Mouse (Mus musculus) lung, adult 2 months (tissue): ENCODE results near the gene Scgb2b26. TPM values are rescaled to one million over a fixed set of nuclear protein-coding genes. Genes with fewer than 3 reads are reported as not detected.
"Not testable (repeated sequence)": the region's sequence is repeated elsewhere in the genome, so short reads cannot be mapped to it uniquely, and the experiment has no call there.

Experiments
- DNase-seq: peaks from one replicate; pipeline ENCODE4 v3.0.0; 2022
- H3K4me1 ChIP-seq: fragments of 200-500 bp; 2 replicates; pipeline ENCODE4 v1.6.1; 2011; ENCODE audit warnings: low read length; ENCODE audit not compliant: control insufficient read depth, insufficient read depth
- H3K4me3 ChIP-seq: fragments of 200-500 bp; replicated peaks from 2 replicates; pipeline ENCODE3; 2011; ENCODE audit warnings: low read depth, mild to moderate bottlenecking, control low read depth, low read length; ENCODE audit errors: extremely low read depth
- CTCF ChIP-seq: fragments of 200-500 bp; IDR thresholded peaks from 2 replicates; pipeline ENCODE4 v1.5.1; 2011; ENCODE audit warnings: mild to moderate bottlenecking, low read length, control low read depth; ENCODE audit not compliant: insufficient read depth
- POLR2A ChIP-seq: fragments of 200-500 bp; IDR thresholded peaks from 2 replicates; pipeline ENCODE4 v1.6.1; 2011; ENCODE audit warnings: low read depth, mild to moderate bottlenecking, control low read depth, low read length, borderline replicate concordance; ENCODE audit errors: extremely low read depth
- WGBS: fragments of 180-500 bp; shearing (Covaris S2); methylation state at CpG from one replicate; pipeline ENCODE4 v1.1.7; 2018; 5-methylcytosine and 5-hydroxymethylcytosine counted together
- polyA plus RNA-seq: library from polyadenylated mRNA; depleted of rRNA; stranded (reverse); fragments of >200 nt; gene quantifications from 2 replicates; pipeline ENCODE4 v1.2.3, GENCODE M21; 2012; rRNA removed

Gene Scgb2b26
- not detected in 2 replicates for polyA plus RNA-seq

DNA sequence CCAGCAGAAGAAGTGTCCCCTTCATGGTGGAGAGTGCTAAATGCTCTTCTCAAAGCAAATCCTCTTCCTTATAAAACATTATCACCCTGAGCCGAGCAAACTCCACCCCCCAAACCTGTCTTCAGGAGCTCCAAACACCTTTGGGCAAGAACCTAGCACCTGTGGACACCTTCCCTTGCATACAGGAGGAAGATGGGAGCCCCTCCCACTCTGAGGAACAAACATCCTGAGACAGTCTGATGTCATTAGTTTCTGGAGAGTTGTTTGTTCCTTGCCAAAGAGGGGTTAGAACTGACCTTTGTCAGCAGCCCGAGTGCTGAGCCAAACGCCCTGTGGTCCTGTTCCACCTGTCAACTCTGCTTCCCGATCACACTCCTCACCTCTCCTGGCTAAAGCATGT is at the start of gene Scgb2b26:
Scgb2b26 (minus strand) TSS at position 101 of the 400 bp plus-strand sequence.
- no peak for DNase-seq
- WGBS, result 81% methylated on average over 4 of the region's 4 CpGs
- TF ChIP-seq CTCF (no peak), POLR2A (no peak)
- H3K4me3 ChIP-seq, result no peak within 1 kb of the TSS
- H3K4me1 ChIP-seq, result no peaks in the 10 kb centered on the region

- 20% methylated on average over 8 of the region's 9 CpGs for WGBS
- peak; percentile 21 for DNase-seq
- H3K4me1 ChIP-seq, H3K4me3 ChIP-seq: not testable (repeated sequence)
- TF ChIP-seq CTCF, result peak; percentile 61
Observed at GRCm38 (mm10) chr7:33982281-33982680, 37.4 kb upstream of the Scgb2b26 start.

DNA sequence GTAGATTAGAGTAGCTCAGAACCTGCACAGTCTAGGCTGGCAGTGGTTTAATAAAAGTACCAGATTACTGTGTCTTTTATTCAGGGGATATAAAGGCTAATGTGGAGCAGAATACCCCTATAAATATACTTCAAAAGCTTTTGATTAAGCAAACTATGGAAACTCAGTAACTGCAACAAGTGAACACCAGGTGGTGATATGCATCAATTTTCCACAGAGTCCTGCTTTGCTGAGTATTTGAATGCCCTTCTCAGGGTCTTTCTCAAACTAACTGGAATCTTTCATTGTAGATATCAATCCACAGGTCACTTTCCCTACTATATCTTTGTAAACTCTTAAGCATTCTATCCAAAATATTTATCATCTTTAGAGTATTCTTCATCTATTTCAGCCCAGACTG is 41.9 kb downstream of the Scgb2b26 start:
- no peak for DNase-seq
- TF ChIP-seq CTCF, result no peak
- no peak for TF ChIP-seq POLR2A
- Histone ChIP-seq H3K4me1 (no peaks in the 10 kb centered on the region), H3K4me3 (no peak overlapping the region)

DNA sequence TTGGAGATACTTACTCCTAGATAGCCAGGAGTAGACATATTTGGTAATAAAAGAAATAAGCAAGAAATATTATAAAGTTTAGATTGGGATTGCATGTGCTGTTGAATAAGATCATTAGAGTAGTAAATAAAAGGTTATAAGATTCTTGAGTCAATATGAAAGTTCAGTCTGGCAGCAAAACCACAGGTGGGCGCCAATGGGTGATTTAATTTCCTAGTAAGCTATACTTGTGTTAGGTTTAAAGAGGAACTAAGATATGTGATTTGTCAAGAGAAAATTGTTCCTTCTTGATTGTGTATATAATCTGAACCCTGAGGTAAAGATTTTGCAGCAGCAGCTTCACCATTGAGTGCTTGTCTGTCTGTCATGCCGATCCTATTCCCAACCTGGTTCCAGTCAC is 44.0 kb downstream of the Scgb2b26 start:
- no peak for TF ChIP-seq CTCF
- no peak for TF ChIP-seq POLR2A
- 61% methylated on average over 2 of the region's 2 CpGs for WGBS
- no peaks in the 10 kb centered on the region for H3K4me1 ChIP-seq
- DNase-seq, result no peak
- H3K4me3 ChIP-seq, result no peak overlapping the region

GRCm38 (mm10) chr7:33900007-33900406 is 44.8 kb downstream of the Scgb2b26 start:
- Histone ChIP-seq H3K4me1 (no peaks in the 10 kb centered on the region), H3K4me3 (no peak overlapping the region)
- TF ChIP-seq CTCF (no peak), POLR2A (no peak)
- DNase-seq, result no peak
- WGBS, result 47% methylated on average over 2 of the region's 2 CpGs

Other genes starting within 250 kb of the Scgb2b26 start
- gene Scgb2b24, start 205.7 kb downstream of the Scgb2b26 start, polyA plus RNA-seq, result not detected in 2 replicates
- not detected in 2 replicates for gene Scgb1b24, start 201.2 kb downstream of the Scgb2b26 start, polyA plus RNA-seq
- gene Scgb2b27, start 68.9 kb upstream of the Scgb2b26 start, polyA plus RNA-seq, result not detected in 2 replicates
- not detected in 2 replicates for gene Scgb1b27, start 76.4 kb upstream of the Scgb2b26 start, polyA plus RNA-seq
- not detected in 2 replicates for gene Scgb1b30, start 150.4 kb upstream of the Scgb2b26 start, polyA plus RNA-seq
- 41.1 and 41.2 TPM in 2 replicates for gene Wtip, start 188.2 kb upstream of the Scgb2b26 start, polyA plus RNA-seq
- 23.9 and 42.1 TPM in 2 replicates for gene Uba2, start 224.6 kb upstream of the Scgb2b26 start, polyA plus RNA-seq